Mouse (Mus musculus): ENCODE measurements around the gene Fam189b. TPM values are rescaled to one million over a fixed set of nuclear protein-coding genes. Genes with fewer than 3 reads are reported as not detected.

Fam189b gene
- total RNA-seq, 2 experiments from 2014 or later, result 48.1 to 58.5 TPM

DNA sequence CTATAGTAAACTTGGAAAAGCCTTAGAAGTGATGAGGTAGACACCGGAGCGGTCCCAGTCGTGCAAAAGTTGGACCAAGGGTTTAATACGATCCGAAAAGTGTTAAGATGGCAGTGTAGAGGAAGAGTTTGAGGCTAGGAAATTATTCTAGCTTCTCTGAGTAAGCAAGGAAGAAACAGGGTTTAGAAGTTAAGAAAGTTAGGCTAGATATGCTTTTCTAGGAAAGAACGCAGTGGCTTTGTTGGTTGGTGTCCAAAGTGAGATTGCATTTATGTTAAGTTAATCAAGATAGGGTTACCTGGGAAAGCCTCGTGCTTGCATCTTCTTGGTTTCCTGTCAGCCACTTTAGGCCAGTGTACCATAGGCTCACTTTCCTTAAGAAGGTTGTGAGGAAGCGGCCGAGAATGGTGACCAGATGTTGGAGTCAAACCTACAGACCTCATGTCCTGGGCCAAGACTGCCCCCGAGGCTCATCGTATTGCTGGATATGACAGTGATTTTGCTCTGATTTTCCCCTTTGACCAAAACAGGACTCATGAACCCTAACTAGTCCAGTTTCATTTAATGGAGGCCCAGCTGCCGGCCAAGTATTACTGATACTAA, 17.6 kb upstream of the Fam189b start:
- no peak for DNase-seq (ENCODE audit: low spot score in 2 of 2)

DNA sequence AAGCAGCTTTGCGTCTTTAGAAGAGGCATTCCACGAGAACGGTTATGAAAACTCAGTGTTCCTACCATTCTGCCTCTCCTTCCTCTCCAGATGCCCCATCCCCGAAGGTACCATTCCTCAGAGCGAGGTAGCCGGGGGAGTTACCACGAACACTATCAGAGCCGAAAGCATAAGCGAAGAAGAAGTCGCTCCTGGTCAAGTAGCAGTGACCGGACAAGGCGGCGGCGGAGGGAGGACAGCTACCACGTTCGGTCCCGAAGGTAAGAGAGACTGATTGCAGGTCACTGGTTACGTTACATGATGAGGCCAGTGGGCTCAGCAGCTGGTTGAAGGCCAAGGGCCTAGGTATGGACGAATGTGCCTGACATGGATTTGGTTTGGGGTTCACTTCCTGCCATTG, 16.0 kb upstream of the Fam189b start:
- DNase-seq (ENCODE audit: low spot score in 2 of 2), result no peak

DNA sequence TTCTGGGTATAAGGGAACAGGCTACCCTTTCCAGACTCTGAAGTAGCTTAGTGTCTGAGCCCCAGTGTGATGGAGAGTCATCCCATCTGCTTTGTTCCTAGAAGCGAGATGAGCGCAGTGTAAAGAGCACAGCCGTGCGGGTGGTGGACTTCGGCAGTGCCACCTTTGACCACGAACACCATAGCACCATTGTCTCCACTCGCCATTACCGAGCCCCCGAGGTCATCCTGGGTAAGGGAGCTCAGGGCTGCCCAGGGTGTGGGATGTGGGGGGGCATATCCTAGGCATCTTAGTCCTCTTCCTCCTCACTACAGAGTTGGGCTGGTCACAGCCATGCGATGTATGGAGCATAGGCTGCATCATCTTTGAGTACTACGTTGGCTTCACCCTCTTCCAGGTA, 8.1 kb upstream of the Fam189b start:
- no peak for DNase-seq (ENCODE audit: low spot score in 2 of 2)

DNA sequence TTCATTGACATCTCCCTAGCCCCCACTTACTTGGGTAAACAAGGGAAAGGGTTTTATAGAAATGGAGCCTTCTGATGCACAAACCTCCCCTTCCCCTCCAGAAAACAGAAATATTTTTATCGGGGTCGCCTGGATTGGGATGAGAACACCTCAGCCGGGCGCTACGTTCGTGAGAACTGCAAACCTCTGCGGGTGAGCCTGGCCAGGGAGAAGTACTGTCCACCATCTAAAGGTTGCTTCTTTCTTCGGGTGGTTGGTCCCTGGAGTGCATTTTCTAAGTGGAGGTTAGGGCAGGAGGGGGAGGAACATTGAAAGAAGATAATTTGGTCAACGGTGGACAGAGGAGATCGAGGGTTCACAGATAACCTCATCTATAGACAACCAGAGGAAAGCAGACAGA, 7.4 kb upstream of the Fam189b start:
- no peak for DNase-seq (ENCODE audit: low spot score in 2 of 2)

GRCm38 (mm10) chr3:89176421-89176820, 6.5 kb upstream of the Fam189b start:
- no peak for DNase-seq (ENCODE audit: low spot score in 2 of 2)

- DNase-seq (ENCODE audit: low spot score in 2 of 2), result peak; percentile 82 to 86
Measured at GRCm38 (mm10) chr3:89177242-89178106, 5.5 kb upstream of the Fam189b start, which contains the start of gene Scamp3. Scamp3 (plus strand) TSS chr3:89177473.

GRCm38 (mm10) chr3:89178107-89178385, 4.9 kb upstream of the Fam189b start:
- DNase-seq (ENCODE audit: low spot score in 2 of 2), result no peak

DNA sequence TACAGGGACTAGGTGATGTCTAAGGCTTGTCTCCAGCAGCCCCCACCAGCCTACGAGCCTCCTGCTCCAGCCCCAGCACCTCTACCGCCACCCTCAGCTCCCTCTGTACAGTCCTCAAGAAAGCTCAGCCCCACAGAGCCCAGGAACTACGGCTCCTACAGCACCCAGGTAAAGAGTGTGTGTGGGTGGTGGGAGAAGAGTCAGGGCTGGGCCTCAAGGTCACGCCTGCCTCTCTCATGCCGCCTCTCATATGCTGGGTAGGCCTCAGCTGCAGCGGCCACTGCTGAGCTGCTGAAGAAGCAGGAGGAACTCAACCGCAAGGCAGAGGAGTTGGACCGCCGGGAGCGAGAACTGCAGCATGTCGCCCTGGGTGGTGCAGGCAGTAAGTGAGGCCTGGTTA, 3.9 kb upstream of the Fam189b start:
- DNase-seq (ENCODE audit: low spot score in 2 of 2), result no peak

DNA sequence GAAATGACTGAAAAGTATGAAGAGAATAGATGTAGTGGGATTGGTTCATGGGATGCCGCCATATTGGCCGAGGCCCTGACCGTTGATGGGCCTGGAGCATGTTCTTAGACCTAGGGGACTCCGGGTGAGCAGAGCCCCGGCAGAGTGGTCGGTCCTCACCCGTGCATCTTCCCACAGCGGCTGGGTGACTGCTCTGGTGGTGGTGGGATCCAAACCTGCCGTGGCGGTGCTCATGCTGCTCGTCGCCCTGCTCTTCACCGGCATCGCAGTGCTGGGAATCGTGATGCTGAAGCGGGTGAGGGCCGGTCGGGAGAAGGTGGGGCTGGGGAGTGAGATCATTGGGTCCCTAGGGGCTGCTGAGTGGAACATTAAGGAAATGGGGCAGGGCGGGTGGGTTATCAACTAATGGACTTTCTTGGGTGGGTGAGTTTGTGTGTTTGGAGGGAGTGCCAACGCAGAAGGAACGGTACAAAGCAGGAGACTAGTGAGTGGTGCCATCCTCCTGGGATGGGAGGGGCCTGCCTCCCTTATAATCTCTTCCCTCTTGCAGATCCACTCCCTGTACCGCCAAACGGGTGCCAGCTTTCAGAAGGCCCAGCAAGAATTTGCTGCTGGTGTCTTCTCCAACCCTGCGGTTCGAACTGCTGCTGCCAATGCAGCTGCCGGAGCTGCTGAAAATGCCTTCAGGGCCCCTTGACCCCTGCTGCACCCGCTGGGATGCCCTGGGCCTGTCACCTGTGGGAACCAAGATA, 1.0 kb upstream of the Fam189b start:
- DNase-seq (ENCODE audit: low spot score in 2 of 2), result no peak

GRCm38 (mm10) chr3:89182531-89183057, 349 bp upstream of the Fam189b start:
- DNase-seq (ENCODE audit: low spot score in 2 of 2), result no peak

DNA sequence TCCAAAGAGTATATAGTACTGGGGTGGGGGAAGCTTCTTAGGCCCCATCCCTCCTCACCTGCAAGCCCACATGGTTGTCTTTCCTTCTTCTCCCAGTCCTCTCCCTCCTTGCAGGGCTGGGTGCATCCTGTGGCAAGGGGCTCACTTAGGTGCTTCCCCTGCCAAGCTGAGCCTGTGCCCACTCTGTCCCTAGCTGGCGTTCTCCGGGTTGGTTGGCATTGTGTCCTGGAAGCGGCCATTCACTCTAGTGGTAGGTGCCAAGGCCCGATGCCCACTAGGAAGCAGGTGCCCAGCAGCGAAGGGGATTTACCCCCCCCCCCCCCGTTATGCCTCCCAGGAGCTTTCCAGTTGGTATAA, 994 bp downstream of the Fam189b start:
- DNase-seq (ENCODE audit: low spot score in 2 of 2), result peak in 1 of 2 experiments; percentile 28

GRCm38 (mm10) chr3:89187197-89187596, 4.3 kb downstream of the Fam189b start:
- no peak for DNase-seq (ENCODE audit: low spot score in 2 of 2)

GRCm38 (mm10) chr3:89187690-89188477, 4.9 kb downstream of the Fam189b start:
- DNase-seq (ENCODE audit: low spot score in 2 of 2), result no peak

DNA sequence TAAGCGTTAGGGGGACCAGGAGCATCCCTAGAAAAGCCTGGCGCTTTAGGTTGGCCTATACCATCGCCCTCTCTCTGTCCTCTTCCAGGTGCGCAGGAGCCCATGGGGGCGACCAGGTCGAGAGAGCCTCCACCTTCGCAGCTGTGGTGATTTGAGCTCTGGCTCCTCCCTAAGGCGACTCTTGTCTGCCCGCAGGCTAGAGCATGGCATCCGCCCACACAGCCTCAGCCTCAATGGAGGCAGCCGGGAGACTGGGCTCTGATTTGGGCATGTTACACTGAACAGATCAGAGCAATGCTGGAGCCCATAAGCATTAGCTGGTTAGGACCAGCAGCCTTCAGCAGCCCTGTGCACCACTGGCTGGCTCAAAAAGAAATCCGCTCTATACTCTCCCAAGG, 5.5 kb downstream of the Fam189b start:
- DNase-seq (ENCODE audit: low spot score in 2 of 2), result peak in 1 of 2 experiments; percentile 36

GRCm38 (mm10) chr3:89190436-89190835, 7.5 kb downstream of the Fam189b start:
- DNase-seq (ENCODE audit: low spot score in 2 of 2), result no peak

GRCm38 (mm10) chr3:89193351-89193750, 10.4 kb downstream of the Fam189b start:
- no peak for DNase-seq (ENCODE audit: low spot score in 2 of 2)

DNA sequence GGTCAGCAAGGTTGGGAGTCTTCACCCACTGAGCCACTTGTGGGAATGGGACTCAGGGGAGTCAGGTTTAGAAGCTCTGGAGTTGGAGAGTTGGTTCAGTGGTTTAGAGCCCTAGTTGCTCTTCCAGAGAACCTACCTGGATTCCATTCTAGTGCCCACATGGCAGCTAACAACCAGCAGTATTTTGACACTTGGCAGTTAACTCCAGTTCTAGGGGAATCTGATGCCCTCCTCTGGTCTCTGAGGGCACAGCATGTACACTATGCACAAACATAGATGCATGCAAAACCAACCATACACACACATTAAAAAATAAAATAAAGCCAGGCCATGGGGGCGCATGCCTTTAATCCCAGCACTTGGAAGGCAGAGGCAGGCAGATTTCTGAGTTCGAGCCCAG, 10.9 kb downstream of the Fam189b start:
- no peak for DNase-seq (ENCODE audit: low spot score in 2 of 2)

DNA sequence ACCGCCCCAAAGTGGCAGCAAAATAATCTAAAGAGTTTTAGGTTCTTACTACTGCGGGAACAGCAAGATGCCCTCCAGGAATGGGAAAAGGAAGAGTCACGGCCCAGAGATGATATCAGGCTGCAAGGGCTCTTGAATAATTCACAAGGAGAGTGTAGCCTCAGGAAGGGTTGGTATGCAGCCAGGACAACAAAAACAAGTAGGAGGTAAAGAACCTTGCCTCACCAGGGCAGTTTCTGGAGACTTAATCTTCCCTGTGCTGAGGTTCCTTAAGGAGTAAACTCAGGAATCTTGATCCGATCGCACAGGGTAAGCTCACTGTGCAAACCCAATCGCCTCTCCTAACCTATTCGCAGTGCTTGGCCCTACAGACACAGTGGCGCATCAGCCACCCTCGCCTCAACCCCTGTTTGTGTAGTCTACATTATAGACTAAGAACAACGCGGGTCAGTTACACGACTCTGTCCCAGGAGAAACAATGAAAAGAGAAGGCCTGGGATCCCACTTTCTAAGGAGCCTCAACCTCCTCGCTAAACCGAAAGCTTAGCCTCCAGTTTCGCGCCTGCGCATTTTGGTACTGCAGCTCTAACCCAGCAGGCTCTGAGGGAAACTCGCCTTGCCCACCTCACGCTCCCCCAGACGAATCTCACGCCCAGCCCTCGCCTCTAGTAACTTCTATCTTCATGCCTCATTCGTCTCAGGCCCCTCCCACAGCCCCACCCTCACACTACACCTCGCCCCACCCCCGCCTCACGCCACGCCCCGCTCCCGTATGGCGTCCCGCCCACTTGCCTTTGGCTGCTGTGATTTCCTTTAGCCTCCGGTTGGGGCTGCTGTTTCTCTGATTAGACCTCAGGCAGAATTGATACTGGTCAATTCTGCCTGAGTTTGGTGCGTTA, 13.3 kb downstream of the Fam189b start:
- DNase-seq (ENCODE audit: low spot score in 2 of 2), result peak; percentile 78 to 82

GRCm38 (mm10) chr3:89199839-89200238, 16.9 kb downstream of the Fam189b start:
- no peak for DNase-seq (ENCODE audit: low spot score in 2 of 2)

All from left cerebral cortex, adult 18-20 months (tissue).